Mouse (Mus musculus) intestine, embryonic 16.5 days (tissue): ENCODE results near the gene Tmem229b. TPM values are rescaled to one million over a fixed set of nuclear protein-coding genes. Genes with fewer than 3 reads are reported as not detected.
"Not testable (repeated sequence)": the region's sequence is repeated elsewhere in the genome, so short reads cannot be mapped to it uniquely, and the experiment has no call there.

ENCODE experiments used
- ATAC-seq: fragments of 200-750 bp; cut with Nextera tagmentation; 2 replicates; pipeline ENCODE4 v1.8.0; 2017; ENCODE audit warnings: moderate TSS enrichment, moderate library complexity
- H3K27ac ChIP-seq: fragments of 300-500 bp; sonication (generic); 2 replicates; pipeline ENCODE4 v1.5.1; 2014; ENCODE audit warnings: mild to moderate bottlenecking, low read length
- H3K27me3 ChIP-seq: fragments of 300-500 bp; sonication (generic); replicated peaks from 2 replicates; pipeline ENCODE4 v1.6.1; 2014; ENCODE audit warnings: low read length, control low read depth, mixed read lengths; ENCODE audit not compliant: control insufficient read depth, insufficient read depth
- H3K36me3 ChIP-seq: fragments of 300-500 bp; sonication (generic); 2 replicates; pipeline ENCODE4 v1.6.1; 2014; ENCODE audit warnings: low read length, control low read depth; ENCODE audit not compliant: control insufficient read depth, insufficient read depth
- H3K4me1 ChIP-seq: fragments of 300-500 bp; sonication (generic); 2 replicates; pipeline ENCODE4 v1.6.1; 2014; ENCODE audit warnings: low read length, control low read depth, mixed read lengths; ENCODE audit not compliant: control insufficient read depth, insufficient read depth
- H3K4me2 ChIP-seq: fragments of 300-500 bp; sonication (generic); 2 replicates; pipeline ENCODE4 v1.6.1; 2014; ENCODE audit warnings: low read depth, low read length, control low read depth
- H3K4me3 ChIP-seq: fragments of 300-500 bp; sonication (generic); 2 replicates; pipeline ENCODE4 v1.5.1; 2014; ENCODE audit warnings: mild to moderate bottlenecking, low read length
- H3K9ac ChIP-seq: fragments of 300-500 bp; sonication (generic); 2 replicates; pipeline ENCODE4 v1.6.1; 2014; ENCODE audit warnings: low read depth, low read length
- H3K9me3 ChIP-seq: fragments of 300-500 bp; sonication (generic); 2 replicates; pipeline ENCODE4 v1.6.1; 2016; ENCODE audit warnings: low read length, control low read depth; ENCODE audit not compliant: control insufficient read depth
- WGBS: fragments of 180-500 bp; shearing (Covaris S2); extraction: QIAGEN DNeasy Blood & Tissue Kit; methylation state at CpG from one replicate; pipeline ENCODE4 v1.1.7; 2014; 5-methylcytosine and 5-hydroxymethylcytosine counted together
- polyA plus RNA-seq: library from polyadenylated mRNA; unstranded; fragments of >200 nt; fragmentation: Nextera tagmentation; extraction: Ambion mirVana; gene quantifications from 2 replicates; pipeline ENCODE4 v1.2.1, GENCODE M21; 2015

The Tmem229b gene
- polyA plus RNA-seq, 1 experiment from 2014 or later: 5.1 TPM

DNA sequence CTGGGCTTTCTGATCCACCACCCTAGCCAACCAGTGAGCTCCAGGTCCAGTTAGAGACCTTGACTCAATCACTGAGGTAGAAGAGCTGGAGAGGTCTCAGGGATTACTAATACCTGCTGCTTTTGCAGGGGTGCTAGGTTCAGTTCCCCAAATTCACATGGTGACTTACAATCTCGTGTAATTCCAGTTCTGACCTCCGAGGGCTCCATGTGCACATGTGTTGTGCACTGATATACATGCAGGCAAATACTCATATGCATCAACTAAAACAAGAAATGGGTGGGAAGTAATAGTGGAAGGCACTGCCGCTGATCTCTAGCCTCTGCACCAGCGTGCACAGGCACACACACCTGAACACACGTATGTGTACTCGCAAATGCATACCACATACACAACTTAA, 60.3 kb downstream of the Tmem229b start:
- ATAC-seq: no peak
- Histone ChIP-seq H3K36me3 (no peaks in the 10 kb centered on the region), H3K9ac (no peak overlapping the region), H3K27me3 (no peaks in the 10 kb centered on the region), H3K9me3 (no peaks in the 10 kb centered on the region), H3K4me1 (peaks cover 4% of the 10 kb centered on the region; the same call in 1 of the 2 replicates), H3K27ac (no peak overlapping the region), H3K4me2 (no peak overlapping the region), H3K4me3 (no peak overlapping the region)
- WGBS: 76% methylated on average over 6 of the region's 6 CpGs

DNA sequence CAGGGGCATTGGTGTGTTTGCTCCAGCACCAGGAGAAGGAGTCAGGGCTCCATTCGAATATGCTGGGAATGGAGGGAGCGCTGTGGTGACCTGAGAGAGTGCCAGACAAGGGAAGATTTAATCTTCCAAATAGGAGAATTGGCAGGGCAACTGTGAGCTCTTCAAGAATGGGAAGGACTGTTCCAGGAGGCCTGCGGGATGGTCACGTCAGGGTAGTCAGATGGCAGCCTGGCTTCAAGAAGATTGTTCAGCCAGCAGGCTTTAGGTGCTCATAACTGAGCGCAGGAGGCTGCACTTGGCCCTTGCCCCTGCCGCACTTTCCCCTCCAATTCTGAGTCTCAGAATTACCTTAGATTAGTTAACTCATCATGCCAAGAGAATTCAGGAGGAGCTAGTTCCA, 64.5 kb downstream of the Tmem229b start:
- H3K9me3 ChIP-seq: no peaks in the 10 kb centered on the region
- 86% methylated on average over 6 of the region's 6 CpGs for WGBS
- no peak overlapping the region for H3K4me2 ChIP-seq
- H3K36me3 ChIP-seq: no peaks in the 10 kb centered on the region
- H3K27me3 ChIP-seq: no peaks in the 10 kb centered on the region
- H3K9ac ChIP-seq: no peak overlapping the region
- H3K4me3 ChIP-seq: no peak overlapping the region
- no peaks in the 10 kb centered on the region for H3K4me1 ChIP-seq
- H3K27ac ChIP-seq: no peak overlapping the region
- no peak for ATAC-seq

DNA sequence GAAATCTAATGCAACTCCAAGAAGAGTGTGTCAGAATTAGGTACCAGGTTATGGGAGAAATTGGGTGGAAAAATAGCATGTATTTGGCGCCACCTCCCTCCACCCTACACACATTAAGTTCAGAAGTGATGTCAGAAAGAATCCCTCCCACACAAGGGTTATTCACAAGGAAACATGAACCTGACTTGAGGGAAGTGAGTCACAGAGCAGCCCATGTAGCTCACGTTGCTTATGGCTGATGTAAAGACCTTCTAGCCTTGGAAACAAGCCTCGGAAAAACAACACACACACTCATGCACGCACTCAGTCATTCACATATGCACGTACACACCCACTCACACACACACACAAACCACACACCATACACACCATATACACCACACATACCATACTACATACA, 67.3 kb downstream of the Tmem229b start:
- H3K9ac ChIP-seq: no peak overlapping the region
- H3K4me1 ChIP-seq: no peaks in the 10 kb centered on the region
- 83% methylated on average over 5 of the region's 5 CpGs for WGBS
- peak; percentile 18; the same call in 1 of the 2 replicates for ATAC-seq
- H3K36me3 ChIP-seq: no peaks in the 10 kb centered on the region
- no peaks in the 10 kb centered on the region for H3K9me3 ChIP-seq
- no peak overlapping the region for H3K27ac ChIP-seq
- no peak overlapping the region for H3K4me2 ChIP-seq
- no peak overlapping the region for H3K4me3 ChIP-seq
- no peaks in the 10 kb centered on the region for H3K27me3 ChIP-seq

DNA sequence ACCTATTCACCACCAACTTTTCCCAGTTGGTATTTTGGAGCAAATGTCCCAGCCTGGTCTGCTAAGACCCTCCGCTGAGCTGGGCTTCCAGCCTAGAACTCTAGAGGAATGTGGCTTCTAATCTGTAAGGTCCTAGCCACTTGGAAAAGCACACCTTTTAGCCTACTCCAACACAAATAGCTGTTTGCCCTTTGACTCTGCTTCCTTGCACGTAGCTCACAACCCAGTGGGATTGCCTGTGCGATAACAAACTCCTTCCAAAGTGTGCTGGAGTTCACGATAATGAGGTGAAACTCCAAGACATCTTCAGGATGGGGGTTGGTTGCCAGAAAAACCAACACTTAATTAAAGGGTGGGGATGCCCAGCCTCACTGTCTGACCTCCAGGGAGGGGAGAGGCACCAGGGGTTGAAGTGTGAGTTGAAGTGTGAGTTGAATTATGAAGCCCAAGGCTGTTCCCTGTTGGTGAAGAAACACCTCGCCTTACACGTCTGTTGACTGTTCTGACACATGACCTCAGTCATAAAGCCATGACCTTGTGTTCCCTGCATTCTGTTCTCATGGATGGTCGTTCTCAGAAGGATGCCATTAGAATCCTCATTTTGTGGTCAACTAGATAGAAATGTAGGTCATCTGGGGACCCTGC, 67.9 kb downstream of the Tmem229b start:
- 50% methylated on average over 7 of the region's 7 CpGs for WGBS
- H3K4me1 ChIP-seq: no peaks in the 10 kb centered on the region
- H3K9me3 ChIP-seq: no peaks in the 10 kb centered on the region
- no peak overlapping the region for H3K4me3 ChIP-seq
- H3K4me2 ChIP-seq: no peak overlapping the region
- ATAC-seq: peak; percentile 81
- H3K36me3 ChIP-seq: no peaks in the 10 kb centered on the region
- no peaks in the 10 kb centered on the region for H3K27me3 ChIP-seq
- H3K27ac ChIP-seq: no peak overlapping the region; the same call in 1 of the 2 replicates
- no peak overlapping the region for H3K9ac ChIP-seq

DNA sequence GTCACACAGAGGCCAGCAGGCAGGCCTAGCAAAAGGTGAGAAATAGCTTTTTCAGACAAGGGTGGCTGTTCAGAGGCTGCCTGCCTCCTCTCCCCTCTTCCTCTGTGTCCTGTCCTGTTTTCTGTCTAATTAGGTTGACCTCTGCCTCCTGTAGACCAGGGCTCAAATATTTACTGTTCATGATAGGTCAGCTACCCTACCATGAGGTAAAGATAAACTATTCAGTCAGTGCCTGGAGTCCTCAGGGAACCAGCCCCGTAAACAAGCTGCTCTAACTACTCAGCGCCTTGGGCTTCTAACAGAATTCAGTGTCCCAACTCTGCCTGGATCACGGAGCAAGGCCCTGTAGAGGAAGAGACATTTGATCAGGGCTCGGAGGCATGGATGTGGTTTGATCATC, 70.9 kb downstream of the Tmem229b start:
- no peak overlapping the region for H3K9ac ChIP-seq
- no peak for ATAC-seq
- no peaks in the 10 kb centered on the region for H3K9me3 ChIP-seq
- H3K27ac ChIP-seq: no peak overlapping the region
- no peaks in the 10 kb centered on the region for H3K27me3 ChIP-seq
- no peaks in the 10 kb centered on the region for H3K36me3 ChIP-seq
- H3K4me2 ChIP-seq: no peak overlapping the region
- 35% methylated on average over 4 of the region's 4 CpGs for WGBS
- H3K4me1 ChIP-seq: no peaks in the 10 kb centered on the region
- no peak overlapping the region for H3K4me3 ChIP-seq

DNA sequence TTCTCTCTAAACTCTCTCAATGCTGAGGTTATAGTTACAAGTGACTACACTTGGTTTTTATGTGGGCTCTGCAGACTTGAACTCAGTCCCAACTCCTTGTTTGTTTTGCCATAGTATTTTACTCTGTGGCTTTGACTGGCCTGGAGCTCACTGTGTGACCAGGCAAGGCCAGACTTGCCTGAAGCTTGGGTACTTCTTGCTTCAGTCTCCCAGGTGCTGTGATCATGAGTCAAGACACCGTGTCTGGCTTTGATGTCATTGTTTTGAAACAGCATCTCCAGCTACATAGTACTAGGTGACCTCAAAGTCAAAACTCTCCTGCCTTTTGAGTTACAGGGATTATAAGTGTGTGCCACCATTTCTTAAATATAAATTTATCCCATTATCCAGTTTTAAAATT, 77.5 kb downstream of the Tmem229b start:
- 89% methylated on average over 1 of the region's 1 CpGs for WGBS
- Histone ChIP-seq H3K4me2 (no peak overlapping the region), H3K4me3 (no peak overlapping the region), H3K27ac (no peak overlapping the region), H3K27me3 (no peaks in the 10 kb centered on the region), H3K9me3 (no peaks in the 10 kb centered on the region), H3K9ac (no peak overlapping the region), H3K36me3 (no peaks in the 10 kb centered on the region), H3K4me1 (no peaks in the 10 kb centered on the region)
- no peak for ATAC-seq

DNA sequence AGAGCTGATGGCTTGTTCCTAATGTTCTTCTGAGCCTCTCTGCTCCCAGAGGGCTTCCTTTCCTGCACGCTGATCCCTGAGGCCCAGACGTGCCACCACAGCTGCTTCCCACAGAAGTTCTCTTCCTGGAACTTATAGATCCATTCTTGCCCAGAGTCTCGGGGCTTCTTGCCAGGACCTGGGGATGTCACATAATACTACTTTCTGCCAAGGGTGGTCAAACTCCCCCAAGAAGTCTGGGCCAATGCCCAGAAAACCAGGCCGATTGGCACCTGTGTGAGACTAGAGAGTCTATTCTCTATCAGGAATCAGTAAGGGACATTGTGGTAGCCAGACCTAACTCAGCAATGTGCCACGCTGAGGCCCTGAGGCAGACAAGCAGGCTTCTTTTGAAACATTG, 80.1 kb downstream of the Tmem229b start:
- Histone ChIP-seq H3K9me3 (no peaks in the 10 kb centered on the region), H3K36me3 (no peaks in the 10 kb centered on the region), H3K4me3 (no peak overlapping the region), H3K27me3 (no peaks in the 10 kb centered on the region), H3K4me2 (no peak overlapping the region), H3K4me1 (no peaks in the 10 kb centered on the region), H3K9ac (no peak overlapping the region), H3K27ac (no peak overlapping the region)
- 76% methylated on average over 5 of the region's 5 CpGs for WGBS
- ATAC-seq: no peak

DNA sequence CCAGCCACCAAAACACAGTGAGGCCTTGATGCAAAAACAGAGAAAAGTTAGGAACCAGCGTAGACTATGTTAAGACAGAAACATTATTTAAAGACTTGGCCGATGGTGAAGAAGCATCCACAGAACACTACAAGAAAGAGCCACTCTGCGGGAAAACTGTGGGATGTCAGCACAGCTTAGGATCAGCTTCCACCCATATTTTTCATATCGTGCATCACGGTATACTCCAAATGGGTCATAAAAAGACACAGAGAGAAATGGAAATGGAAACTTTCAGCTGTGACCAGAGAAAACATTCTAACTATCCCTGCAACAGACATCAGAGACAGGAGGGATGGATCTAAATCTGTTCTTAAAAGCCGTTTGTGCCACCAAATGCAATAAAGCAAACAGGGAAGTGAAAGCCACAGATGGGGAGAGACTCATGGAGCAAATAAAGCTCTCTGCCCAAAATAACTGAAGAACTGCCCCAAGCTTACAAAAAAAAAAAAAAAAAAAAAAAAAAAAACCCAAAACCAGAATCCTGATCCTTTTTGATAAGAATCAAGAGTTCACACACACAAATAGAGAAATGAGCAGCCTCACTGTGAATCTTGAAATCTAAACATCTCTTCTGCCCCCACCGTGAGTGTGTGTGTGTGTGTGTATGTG, 83.8 kb downstream of the Tmem229b start:
- no peak for ATAC-seq
- Histone ChIP-seq H3K27me3 (no peaks in the 10 kb centered on the region), H3K4me2 (no peak overlapping the region), H3K27ac (no peak overlapping the region), H3K9me3 (no peaks in the 10 kb centered on the region), H3K9ac (no peak overlapping the region), H3K4me1 (no peaks in the 10 kb centered on the region), H3K4me3 (no peak overlapping the region), H3K36me3 (no peaks in the 10 kb centered on the region)
- WGBS: 77% methylated on average over 7 of the region's 7 CpGs

DNA sequence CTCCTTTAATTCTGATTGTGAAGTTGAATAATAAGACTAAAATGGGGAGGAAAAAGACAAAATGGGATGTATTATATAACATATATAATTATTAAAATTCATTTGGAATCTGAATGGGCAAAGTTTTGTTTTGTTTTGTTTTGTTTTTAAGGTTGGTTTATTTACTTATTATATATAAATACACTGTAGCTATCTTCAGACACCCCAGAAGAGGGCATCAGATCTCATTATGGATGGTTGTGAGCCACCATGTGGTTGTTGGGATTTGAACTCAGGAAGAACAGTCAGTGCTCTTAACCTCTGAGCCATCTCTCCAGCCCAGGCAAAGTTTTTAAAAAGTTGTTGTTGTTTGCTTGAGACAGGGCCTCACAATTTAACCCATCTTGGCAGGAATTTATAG, 84.5 kb downstream of the Tmem229b start:
- H3K4me1 ChIP-seq, ATAC-seq, H3K4me2 ChIP-seq, H3K9me3 ChIP-seq, H3K36me3 ChIP-seq, H3K27me3 ChIP-seq, H3K4me3 ChIP-seq, H3K9ac ChIP-seq, H3K27ac ChIP-seq: not testable (repeated sequence)

DNA sequence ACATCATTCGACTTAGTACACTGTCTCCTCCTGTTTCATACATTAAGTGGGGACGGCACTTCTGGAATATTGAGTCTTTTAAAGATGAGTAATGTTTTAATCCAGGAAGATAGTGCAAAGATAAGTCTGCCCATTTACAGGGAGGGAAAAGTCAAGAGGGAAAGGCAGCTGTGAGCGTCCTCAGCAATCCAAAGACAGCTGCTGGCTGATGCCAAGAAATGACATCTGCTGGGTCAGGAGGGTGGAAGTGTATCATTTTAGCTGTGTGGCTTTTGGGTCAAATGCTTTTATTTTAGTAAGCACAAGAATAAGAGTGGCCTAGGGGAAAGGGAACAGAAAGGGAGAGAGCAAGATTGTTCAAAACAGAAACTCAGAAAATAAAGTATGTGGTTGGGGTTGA, 85.4 kb downstream of the Tmem229b start:
- no peak for ATAC-seq
- H3K36me3 ChIP-seq: no peaks in the 10 kb centered on the region
- H3K9ac ChIP-seq: no peak overlapping the region
- H3K4me3 ChIP-seq: no peak overlapping the region
- no peak overlapping the region for H3K27ac ChIP-seq
- H3K27me3 ChIP-seq: no peaks in the 10 kb centered on the region
- H3K4me1 ChIP-seq: no peaks in the 10 kb centered on the region
- no peak overlapping the region for H3K4me2 ChIP-seq
- 70% methylated on average over 3 of the region's 3 CpGs for WGBS
- H3K9me3 ChIP-seq: no peaks in the 10 kb centered on the region
